Mouse (Mus musculus) small intestine, adult 2 months (tissue): Measurements from ENCODE around the gene Zfp36l1.

Source experiments
- CTCF ChIP-seq: fragments of 200-500 bp; IDR thresholded peaks from 2 replicates; pipeline ENCODE4 v1.5.1; 2012; ENCODE audit warnings: low read depth, mild to moderate bottlenecking, control low read depth, inconsistent platforms, low read length, moderate library complexity, mixed read lengths; ENCODE audit not compliant: insufficient replicate concordance, insufficient read length; ENCODE audit errors: extremely low read depth
- POLR2A ChIP-seq: fragments of 200-500 bp; IDR thresholded peaks from 2 replicates; pipeline ENCODE4 v1.6.1; 2012; ENCODE audit warnings: low read depth, mild to moderate bottlenecking, control low read depth, inconsistent platforms, low read length, moderate library complexity

DNA sequence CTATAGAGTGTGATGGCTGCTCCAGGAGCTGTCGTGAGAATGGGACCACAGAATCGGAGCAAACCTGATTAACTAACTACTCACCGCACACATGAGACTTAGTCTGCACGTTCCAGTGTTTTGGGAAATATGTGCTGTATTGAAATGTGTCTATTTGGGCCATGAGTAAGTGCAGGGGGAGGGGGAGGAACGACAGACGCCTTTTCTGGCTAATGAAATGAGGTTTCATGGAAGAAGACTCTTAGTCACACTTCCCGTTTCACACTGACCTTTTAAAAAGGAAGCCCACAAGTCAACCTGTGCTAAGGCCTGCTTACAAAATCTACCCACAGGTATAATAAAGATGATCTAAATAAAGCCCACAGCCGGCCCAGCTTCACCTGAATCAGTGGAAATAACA is 47.8 kb downstream of the Zfp36l1 start:
- no peak for TF ChIP-seq POLR2A
- no peak for TF ChIP-seq CTCF
